Mouse (Mus musculus) testis, adult 2 months (tissue): ENCODE data around the gene Nckap5. TPM values are rescaled to one million over a fixed set of nuclear protein-coding genes. Genes with fewer than 3 reads are reported as not detected.

Source experiments
- H3K27ac ChIP-seq: fragments of 200-500 bp; 2 replicates; pipeline ENCODE4 v1.5.1; 2012; ENCODE audit warnings: low read depth, low read length; ENCODE audit not compliant: control insufficient read depth, insufficient read depth
- H3K27me3 ChIP-seq: fragments of 200-500 bp; 2 replicates; pipeline ENCODE4 v1.6.1; 2012; ENCODE audit warnings: mild to moderate bottlenecking, low read length, moderate library complexity; ENCODE audit not compliant: control insufficient read depth, insufficient read depth
- H3K36me3 ChIP-seq: fragments of 200-500 bp; 2 replicates; pipeline ENCODE4 v1.6.1; 2012; ENCODE audit warnings: mild to moderate bottlenecking, low read length; ENCODE audit not compliant: control insufficient read depth, insufficient read depth
- H3K4me1 ChIP-seq: fragments of 200-500 bp; 2 replicates; pipeline ENCODE4 v1.6.1; 2012; ENCODE audit warnings: low read length; ENCODE audit not compliant: control insufficient read depth, insufficient read depth
- H3K4me3 ChIP-seq: fragments of 200-500 bp; 2 replicates; pipeline ENCODE4 v1.5.1; 2012; ENCODE audit warnings: low read depth, mild to moderate bottlenecking, low read length, moderate library complexity, mixed read lengths; ENCODE audit not compliant: control insufficient read depth
- CTCF ChIP-seq: fragments of 200-500 bp; IDR thresholded peaks from 2 replicates; pipeline ENCODE4 v1.5.1; 2012; ENCODE audit warnings: low read depth, mild to moderate bottlenecking, inconsistent platforms, low read length, moderate library complexity; ENCODE audit not compliant: control insufficient read depth, insufficient read depth, insufficient replicate concordance
- POLR2A ChIP-seq: fragments of 200-500 bp; IDR thresholded peaks from 2 replicates; pipeline ENCODE4 v1.6.1; 2012; ENCODE audit warnings: low read depth, mild to moderate bottlenecking, inconsistent platforms, low read length, moderate library complexity; ENCODE audit not compliant: control insufficient read depth
- polyA plus RNA-seq: library from polyadenylated mRNA; depleted of rRNA; stranded (reverse); fragments of >200 nt; gene quantifications from 2 replicates; pipeline ENCODE4 v1.2.3, GENCODE M21; 2012

Gene Nckap5
- polyA plus RNA-seq, 1 experiment: 1.0 TPM

DNA sequence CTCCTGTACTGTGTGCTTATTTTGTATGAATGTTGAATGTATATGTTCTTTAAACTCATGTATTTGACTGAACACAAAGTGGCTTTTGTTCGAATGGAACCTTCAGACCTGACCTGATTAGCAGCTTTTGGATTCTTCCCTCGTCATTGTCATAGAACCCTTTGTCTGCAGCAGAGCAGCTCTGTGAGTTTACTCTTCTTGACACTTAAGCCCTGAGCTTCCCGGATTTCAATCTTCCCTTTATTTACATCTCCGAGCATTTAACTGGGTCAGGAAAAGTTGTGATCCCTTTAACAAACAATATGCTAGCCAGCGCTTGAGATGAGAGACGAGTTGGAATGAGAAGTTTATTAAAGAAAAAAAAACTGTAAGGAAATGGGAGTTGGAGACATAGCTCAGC, 18.9 kb upstream of the Nckap5 start:
- no peaks in the 10 kb centered on the region for H3K36me3 ChIP-seq
- H3K27me3 ChIP-seq: no peaks in the 10 kb centered on the region
- TF ChIP-seq CTCF (no peak), POLR2A (no peak)
- H3K4me3 ChIP-seq: no peak overlapping the region
- H3K27ac ChIP-seq: no peak overlapping the region
- H3K4me1 ChIP-seq: no peaks in the 10 kb centered on the region

DNA sequence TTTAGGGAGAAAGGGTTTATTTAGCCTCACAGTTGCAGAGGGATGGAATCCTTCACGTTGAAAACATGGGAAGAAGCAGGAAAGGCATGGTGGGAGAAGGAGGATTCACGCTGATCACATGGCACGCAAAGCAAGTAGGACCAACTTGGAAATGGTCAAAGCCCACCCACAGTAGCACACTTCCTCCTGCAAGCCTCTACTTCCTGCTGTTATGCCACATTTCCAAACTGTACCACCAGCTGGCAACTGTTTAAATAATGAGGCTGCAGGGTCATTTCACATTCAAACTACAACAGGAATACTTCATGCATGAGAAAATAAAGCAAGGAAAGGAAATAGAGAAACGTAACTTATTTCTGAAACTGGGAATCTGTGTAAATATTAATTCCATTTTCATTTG, 15.7 kb upstream of the Nckap5 start:
- H3K4me1 ChIP-seq: no peaks in the 10 kb centered on the region
- no peaks in the 10 kb centered on the region for H3K27me3 ChIP-seq
- H3K4me3 ChIP-seq: no peak overlapping the region
- TF ChIP-seq CTCF: no peak
- TF ChIP-seq POLR2A: no peak
- H3K36me3 ChIP-seq: no peaks in the 10 kb centered on the region
- H3K27ac ChIP-seq: no peak overlapping the region

DNA sequence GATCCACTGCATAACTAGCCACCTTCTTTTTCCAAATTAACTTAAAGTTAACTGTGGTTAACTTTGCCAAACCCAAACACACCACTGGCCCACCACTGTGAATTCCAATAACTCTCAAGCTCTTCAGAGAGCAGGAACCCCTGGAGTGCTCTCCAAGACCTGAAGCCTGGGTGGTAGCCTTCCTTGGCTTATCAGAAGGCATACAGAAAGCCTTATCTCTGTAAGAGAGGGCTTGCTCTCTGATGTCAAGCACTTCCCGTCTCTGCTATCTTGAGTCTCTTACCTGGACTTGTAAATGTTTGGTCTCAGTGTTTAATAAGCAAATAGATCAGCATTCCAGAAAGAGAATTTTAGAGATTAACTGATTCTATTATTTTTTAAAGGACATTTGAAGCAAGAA, 2.3 kb upstream of the Nckap5 start:
- H3K27ac ChIP-seq: no peak overlapping the region
- peaks cover 7% of the 10 kb centered on the region for H3K4me1 ChIP-seq
- TF ChIP-seq POLR2A (no peak), CTCF (no peak)
- H3K4me3 ChIP-seq: no peak overlapping the region
- H3K36me3 ChIP-seq: no peaks in the 10 kb centered on the region
- no peaks in the 10 kb centered on the region for H3K27me3 ChIP-seq

DNA sequence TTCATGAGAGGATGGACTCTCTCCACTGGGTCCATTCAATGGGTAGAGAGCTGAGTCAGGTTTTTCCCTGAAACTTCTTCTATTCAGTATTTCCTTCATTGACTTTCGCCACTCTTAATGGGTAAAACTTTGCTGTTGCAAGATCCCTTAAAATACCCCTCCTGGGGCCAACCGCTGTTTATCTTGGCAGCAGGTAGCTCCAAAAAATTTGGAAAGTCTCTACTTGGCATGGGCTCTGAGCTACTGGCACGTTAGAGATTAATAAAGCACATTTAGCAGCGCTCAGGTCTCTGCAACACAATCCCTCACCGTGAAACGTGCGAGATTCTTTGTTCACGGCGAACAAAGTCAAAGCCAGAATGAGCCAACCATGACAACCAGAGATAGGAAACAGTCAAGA, 1.6 kb downstream of the Nckap5 start:
- Histone ChIP-seq H3K4me3 (no peak overlapping the region), H3K4me1 (peaks cover 7% of the 10 kb centered on the region), H3K27ac (no peak overlapping the region), H3K36me3 (no peaks in the 10 kb centered on the region), H3K27me3 (no peaks in the 10 kb centered on the region)
- no peak for TF ChIP-seq POLR2A
- no peak for TF ChIP-seq CTCF

DNA sequence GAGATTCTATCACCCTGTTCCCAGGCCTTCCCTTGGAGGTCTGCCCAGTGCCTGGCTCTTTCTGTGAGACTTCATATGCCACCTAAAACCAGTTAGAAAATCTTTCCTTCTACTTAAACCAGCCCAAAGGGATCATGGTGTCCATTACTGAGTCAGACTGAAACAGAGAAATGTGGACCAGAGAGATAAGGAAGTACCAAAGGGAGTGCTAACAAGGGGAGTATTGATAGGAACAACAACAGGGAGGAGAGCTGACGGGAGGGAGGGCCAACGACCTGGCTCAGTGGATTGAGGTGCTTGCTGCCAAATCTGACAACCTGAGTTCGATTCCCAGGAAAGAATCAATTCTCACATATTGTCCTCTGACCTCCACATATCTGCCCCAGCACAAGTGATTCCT, 5.8 kb downstream of the Nckap5 start:
- Histone ChIP-seq H3K36me3 (no peaks in the 10 kb centered on the region), H3K27ac (no peak overlapping the region), H3K4me3 (no peak overlapping the region), H3K4me1 (peaks cover under 1% of the 10 kb centered on the region; the same call in 1 of the 2 replicates), H3K27me3 (no peaks in the 10 kb centered on the region)
- TF ChIP-seq CTCF: no peak
- no peak for TF ChIP-seq POLR2A

DNA sequence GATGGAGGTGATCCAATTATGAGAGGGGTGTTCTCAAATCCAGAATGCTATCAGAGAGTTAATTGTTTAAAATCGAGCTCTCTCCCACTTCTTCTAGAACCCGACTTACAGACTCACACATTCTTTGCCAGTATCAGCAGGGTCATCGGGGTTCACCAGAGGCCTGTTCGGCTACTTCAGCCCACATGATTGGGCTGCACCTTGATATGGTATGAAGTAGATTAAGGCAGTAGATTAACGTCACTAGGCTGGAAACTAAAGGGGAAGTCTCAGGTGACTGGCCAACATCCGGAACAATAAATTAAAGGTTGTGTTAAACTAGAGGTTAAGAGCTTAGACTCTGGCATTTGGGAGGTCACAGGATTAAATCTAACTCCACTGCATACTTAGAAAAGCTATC, 8.4 kb downstream of the Nckap5 start:
- Histone ChIP-seq H3K27me3 (no peaks in the 10 kb centered on the region), H3K4me3 (no peak overlapping the region), H3K36me3 (no peaks in the 10 kb centered on the region), H3K27ac (no peak overlapping the region), H3K4me1 (no peaks in the 10 kb centered on the region)
- no peak for TF ChIP-seq CTCF
- TF ChIP-seq POLR2A: no peak

DNA sequence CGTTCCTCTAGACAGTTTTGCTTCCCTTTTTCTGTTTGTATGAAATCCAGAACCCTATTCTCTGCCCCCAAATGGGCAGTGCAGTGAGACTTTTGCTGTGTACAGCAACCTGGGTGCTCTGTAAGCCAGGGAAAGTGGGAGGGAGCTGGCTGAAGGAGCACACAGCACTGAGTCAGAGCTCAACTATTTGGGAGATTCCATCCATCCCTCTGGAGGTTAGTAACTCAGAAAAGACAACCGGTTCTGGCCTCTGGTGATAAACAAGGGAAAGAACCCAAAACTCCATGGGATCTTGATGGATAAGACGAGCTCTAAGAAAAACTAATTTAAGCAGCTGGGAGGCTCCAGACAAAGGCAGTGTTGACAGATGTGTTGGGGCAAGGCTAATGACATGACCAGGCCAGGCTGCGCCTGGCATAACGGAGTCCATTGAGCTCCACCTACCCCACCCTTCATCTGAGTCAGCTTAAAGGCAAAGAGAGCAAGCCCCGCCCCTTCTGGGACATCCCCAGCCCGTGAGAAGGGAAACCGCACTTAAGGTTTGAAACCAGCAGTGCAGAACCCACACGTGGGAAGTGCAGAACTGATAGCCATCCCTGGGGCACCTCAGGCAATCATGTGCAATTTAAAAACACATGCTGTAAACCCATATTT, 13.1 kb downstream of the Nckap5 start:
- H3K4me3 ChIP-seq: no peak overlapping the region
- H3K27ac ChIP-seq: no peak overlapping the region
- no peaks in the 10 kb centered on the region for H3K27me3 ChIP-seq
- H3K36me3 ChIP-seq: no peaks in the 10 kb centered on the region
- no peak for TF ChIP-seq POLR2A
- no peak for TF ChIP-seq CTCF
- no peaks in the 10 kb centered on the region for H3K4me1 ChIP-seq
